Mouse (Mus musculus): ENCODE data around the gene Ndn.

The Ndn gene

DNA sequence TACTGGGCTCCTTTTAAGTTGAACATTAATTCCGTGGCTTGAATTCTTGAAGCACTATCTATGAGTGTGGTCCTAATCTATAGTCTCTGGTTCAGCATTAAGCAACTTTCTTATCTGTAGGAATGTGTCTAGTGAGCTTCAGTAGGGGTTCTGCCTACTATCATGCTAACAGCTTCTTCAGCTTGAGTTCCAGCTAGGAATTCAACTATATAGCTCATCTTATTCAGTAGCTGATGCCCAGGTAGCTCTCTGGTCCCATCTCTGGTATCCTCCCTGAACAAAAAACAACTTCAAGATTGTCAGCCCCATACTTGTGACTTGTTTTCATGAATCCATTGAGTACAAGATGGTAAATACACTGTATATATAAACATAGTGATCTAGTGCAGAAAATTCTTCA lies at the start of gene Ndn:
TSS of gene Ndn (plus strand) at position 301 of the 400 bp plus-strand sequence.
- no peak for DNase-seq

DNA sequence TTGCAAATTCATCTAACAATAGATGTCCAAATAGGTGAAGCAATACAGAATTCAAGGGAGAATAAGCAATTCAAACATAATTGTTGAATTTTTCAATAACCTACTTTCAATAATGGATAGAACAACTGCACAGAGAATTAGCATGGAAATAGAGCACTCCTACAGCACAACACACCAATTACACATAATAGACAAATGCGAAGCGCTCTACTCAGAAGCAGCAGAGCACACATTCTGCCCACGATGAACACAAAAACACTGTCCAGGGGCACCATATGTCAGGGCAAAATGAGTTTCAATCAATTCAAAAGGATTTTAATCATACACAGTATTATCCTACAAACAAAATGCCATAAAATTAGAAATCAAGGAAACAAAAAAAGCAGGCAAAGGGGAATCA lies 43.9 kb upstream of the Ndn start:
- no peak for DNase-seq

- DNase-seq, result no peak
Measured at GRCm38 (mm10) chr7:62306896-62307614, 39.3 kb upstream of the Ndn start.

DNA sequence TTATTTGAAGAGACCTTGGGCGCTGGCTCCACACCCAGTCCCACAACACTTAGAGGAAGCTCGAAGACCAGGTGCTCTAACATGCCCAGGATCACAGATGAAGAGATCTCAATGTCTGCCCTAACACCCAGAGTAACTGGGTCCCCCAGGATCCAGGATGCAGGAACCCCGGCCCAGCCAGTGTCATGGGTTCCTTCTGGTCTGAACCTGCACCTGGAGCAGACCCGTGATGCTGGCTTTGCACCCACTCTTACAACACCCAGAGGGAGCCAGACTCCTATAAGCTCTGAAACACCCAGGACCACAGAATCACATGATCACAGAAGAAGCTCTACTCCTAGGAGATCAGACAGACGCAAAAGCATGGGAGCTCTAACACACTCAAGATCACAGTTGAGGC lies 29.6 kb upstream of the Ndn start:
- DNase-seq, result no peak

- DNase-seq, result no peak
Measured at GRCm38 (mm10) chr7:62345411-62345810, 958 bp upstream of the Ndn start.

DNA sequence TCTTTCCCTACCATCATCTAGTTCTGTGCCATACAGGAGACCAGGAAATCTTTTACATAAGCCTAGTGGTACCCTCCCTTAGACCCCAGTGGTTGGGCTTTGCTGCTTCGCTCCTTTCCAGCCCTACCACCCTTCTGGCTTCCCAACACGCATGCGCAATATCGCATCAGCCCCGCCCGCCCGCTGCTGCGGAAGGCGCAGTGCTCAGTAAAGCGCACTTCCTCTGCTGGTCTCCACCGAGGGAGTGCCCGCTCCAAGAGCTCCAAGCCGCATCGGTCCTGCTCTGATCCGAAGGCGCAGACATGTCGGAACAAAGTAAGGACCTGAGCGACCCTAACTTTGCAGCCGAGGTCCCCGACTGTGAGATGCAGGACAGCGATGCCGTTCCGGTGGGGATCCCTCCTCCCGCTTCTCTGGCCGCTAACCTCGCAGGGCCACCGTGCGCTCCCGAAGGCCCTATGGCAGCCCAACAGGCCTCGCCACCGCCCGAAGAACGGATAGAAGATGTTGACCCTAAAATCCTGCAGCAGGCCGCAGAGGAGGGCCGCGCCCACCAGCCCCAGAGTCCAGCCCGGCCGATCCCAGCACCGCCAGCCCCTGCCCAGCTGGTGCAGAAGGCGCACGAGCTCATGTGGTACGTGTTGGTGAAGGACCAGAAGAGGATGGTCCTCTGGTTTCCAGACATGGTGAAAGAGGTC lies 1.9 kb downstream of the Ndn start:
- peak; percentile 16 for DNase-seq

DNA sequence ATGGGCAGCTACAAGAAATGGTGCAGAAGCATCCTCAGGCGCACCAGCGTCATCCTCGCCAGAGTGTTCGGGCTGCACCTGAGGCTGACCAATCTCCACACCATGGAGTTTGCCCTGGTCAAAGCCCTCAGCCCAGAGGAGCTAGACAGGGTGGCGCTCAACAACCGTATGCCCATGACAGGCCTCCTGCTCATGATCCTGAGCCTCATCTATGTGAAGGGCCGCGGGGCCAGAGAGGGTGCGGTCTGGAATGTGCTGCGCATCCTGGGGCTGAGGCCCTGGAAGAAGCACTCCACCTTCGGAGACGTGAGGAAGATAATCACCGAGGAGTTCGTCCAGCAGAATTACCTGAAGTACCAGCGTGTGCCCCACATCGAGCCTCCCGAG lies 2.4 kb downstream of the Ndn start:
- DNase-seq, result no peak

- no peak for DNase-seq
Measured at GRCm38 (mm10) chr7:62351266-62351665, 4.9 kb downstream of the Ndn start.

GRCm38 (mm10) chr7:62365039-62365636 lies 18.8 kb downstream of the Ndn start:
- no peak for DNase-seq

DNA sequence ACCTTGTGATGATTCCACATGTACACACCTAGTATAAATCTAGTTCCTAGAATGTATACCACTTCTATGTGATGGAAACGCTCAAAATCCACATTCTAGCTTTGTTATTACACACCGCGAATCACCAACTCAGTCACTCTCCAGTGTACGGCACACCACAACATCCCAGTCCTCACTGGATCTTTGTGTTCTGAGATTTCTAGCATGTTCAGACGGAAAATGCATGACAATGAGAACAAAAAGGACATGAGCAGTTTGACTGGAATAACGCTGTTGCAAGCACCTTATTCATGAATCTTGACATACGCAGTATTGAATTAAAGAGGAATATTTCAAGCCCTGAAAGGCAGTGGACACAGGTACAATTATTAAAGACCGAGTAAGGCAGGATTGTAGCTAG lies 20.4 kb downstream of the Ndn start:
- DNase-seq, result no peak

DNA sequence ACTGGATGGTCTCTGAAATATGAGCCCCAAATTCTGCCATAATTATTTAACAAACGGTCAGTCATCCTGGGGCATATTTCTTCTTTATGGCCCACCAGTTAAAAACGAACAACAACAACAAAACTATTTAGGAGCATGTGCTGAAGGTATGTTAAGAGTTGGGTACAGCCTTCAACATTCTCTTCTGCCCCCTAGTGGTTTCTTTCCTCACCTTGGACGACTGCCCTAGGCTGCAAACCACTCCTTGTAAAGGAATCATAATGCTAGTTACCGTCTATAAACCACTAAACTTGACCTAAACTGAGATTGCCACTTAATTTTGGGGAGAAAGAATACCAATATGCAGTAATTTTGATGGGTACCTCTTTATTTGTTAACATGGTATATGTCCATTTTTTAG lies 29.3 kb downstream of the Ndn start:
- no peak for DNase-seq

- no peak for DNase-seq
Measured at GRCm38 (mm10) chr7:62376510-62377304, 30.3 kb downstream of the Ndn start, which contains the start of gene Magel2. Gene Magel2, plus strand, starts transcription at chr7:62377010.

DNA sequence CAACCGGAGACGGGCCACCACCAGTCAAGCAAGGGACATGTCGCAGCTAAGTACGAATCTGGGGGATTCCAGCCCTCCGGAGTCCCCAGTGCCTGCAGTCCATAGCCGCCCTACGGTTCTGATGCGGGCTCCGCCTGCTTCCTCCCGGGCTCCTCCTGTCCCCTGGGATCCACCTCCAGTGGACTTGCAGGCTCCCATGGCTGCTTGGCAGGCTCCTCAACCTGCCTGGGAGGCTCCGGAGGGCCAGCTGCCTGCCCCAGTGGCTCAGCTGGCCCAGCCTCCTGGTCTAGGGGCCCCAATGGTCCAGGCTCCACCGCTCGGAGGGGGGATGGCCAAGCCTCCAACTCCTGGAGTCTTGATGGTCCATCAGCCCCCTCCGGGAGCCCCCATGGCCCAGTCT lies 30.9 kb downstream of the Ndn start:
- DNase-seq, result no peak

DNA sequence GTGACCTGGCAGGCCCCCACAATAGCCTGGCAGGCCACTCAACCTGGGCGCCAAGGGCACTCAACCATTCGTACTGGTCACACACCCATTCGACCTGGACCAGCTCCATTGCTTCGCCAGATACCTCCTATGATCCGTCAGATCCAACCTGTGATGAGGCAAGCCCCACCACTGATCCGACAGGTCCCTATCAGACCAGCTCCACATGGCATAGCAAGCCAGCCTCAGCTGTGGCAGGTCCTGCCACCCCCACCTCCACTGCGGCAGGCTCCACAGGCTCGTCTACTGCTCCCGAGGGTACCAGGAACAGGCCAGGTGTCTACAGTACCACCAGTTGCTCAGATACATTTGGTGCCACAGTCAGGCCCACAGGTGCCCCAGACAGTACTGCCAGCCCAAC lies 32.2 kb downstream of the Ndn start:
- no peak for DNase-seq

DNA sequence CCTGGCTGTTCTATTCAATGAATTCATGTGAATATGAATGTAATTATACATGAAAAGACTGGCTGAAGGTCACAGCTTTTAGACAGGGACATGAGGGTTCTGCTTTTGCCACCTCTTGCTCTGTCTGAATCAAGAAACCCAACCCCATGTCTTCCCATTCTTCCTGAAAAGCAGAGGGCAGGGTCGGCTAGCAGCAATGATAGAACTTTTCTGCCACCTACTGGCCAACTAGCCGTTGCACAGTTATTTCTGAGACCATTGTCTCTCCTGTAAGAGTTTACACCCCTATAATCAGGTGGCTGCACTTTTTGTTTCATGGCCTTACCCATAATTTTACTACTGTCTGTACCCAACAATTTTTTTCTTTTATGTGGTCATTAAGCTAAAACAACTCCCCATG lies 36.0 kb downstream of the Ndn start:
- peak; percentile 19 for DNase-seq

DNA sequence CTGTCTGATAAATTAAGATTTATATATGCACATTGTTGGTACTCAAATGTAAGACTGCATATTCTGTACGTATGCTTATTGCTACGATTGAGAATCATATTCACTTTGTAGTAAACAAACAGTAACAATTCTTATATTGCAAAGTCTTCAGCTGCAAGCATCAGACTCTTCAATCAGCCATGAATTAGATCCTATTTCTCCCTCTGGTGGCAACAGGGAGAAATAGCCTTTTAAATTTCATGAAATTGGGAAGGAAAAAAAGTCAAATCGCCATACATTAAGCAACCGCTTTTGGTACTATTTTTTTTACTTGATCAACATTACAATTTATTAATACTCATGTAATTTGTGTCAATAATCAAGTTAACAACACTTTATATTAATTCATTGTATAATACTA lies 41.9 kb downstream of the Ndn start:
- no peak for DNase-seq

- no peak for DNase-seq
Measured at GRCm38 (mm10) chr7:62392202-62392601, 45.8 kb downstream of the Ndn start.

Data from thymus, postnatal 4 days (tissue).